Mouse (Mus musculus) thymus, adult 2 months (tissue): ENCODE data around the gene Gm37240.

Experiments
- CTCF ChIP-seq: fragments of 200-500 bp; IDR thresholded peaks from 2 replicates; pipeline ENCODE4 v1.5.1; 2012; ENCODE audit warnings: mild to moderate bottlenecking, control low read depth, low read length, moderate library complexity, borderline replicate concordance; ENCODE audit not compliant: control insufficient read depth, poor library complexity, insufficient read depth; ENCODE audit errors: extremely low read depth
- POLR2A ChIP-seq: fragments of 200-500 bp; IDR thresholded peaks from 2 replicates; pipeline ENCODE4 v1.6.1; 2012; ENCODE audit warnings: mild to moderate bottlenecking, low read length, control low read depth, moderate library complexity; ENCODE audit not compliant: control insufficient read depth, poor library complexity, insufficient read depth; ENCODE audit errors: extremely low read depth

- TF ChIP-seq POLR2A (no peak), CTCF (no peak)
These were observed 393.5 kb downstream of the Gm37240 start for GRCm38 (mm10) chr3:85493796-85494195.
